Mouse (Mus musculus): ENCODE data around the gene Calcoco2. TPM values are rescaled to one million over a fixed set of nuclear protein-coding genes. Genes with fewer than 3 reads are reported as not detected.

The Calcoco2 gene
- polyA plus RNA-seq, 1 experiment, result not detected

DNA sequence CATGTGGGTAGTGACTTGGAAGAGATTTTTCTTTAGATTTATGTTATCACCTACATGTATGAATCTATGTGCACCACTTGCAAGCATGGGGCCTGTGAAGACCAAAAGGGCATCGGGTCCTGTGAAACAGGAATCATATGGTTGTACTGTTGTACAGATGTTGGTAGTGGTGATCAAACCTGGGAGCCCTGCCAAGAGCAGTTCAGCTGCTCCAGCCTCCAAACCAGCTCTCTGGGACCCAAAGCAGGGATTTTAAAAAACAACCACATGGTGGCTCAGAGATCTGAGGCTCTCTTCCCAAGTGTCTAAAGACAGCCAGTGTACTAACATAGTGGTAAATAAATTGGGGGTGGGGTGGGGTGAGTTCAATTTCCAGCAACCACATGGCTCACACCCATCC is 3.4 kb downstream of the Calcoco2 start:
- WGBS, result 50% methylated on average over 1 of the region's 1 CpGs
- DNase-seq, result no peak
- H3K4me1 ChIP-seq (ENCODE audit: control insufficient read depth, insufficient read depth, low read length), result no peaks in the 10 kb centered on the region
- no peak overlapping the region for H3K4me3 ChIP-seq (replicated peaks; ENCODE audit: insufficient read depth, low read depth, low read length)
- no peaks in the 10 kb centered on the region; the same call in 1 of the 2 replicates for H3K27me3 ChIP-seq (ENCODE audit: control insufficient read depth, insufficient read depth, low read length)
- TF ChIP-seq POLR2A (IDR thresholded peaks at IDR 0.05; ENCODE audit: borderline replicate concordance, insufficient read depth, low read length), result no peak
- no peak for TF ChIP-seq CTCF (IDR thresholded peaks at IDR 0.05; ENCODE audit: borderline replicate concordance, insufficient read depth, low read depth, low read length)
- no peak overlapping the region for H3K27ac ChIP-seq (ENCODE audit: insufficient read depth, low read length)

DNA sequence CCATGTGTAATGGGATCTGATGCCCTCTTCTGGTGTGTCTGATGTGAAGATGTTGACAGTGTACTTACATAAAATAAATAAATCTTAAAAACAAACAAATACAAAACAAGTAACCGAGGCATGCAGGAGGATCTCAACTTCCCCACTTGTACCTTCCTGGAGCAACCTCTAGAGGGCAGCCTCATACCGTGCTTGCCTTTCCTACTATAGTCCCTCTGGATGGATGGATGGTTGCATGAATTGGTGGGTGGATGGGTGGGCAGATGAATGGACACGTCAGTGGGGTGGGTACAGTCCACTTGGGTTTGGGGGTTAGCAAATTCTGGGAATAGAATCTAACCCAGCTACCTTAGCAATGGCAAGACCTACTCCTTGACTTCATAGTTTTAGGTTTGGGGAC is 18.4 kb downstream of the Calcoco2 start:
- H3K27ac ChIP-seq (ENCODE audit: insufficient read depth, low read length), result no peak overlapping the region
- TF ChIP-seq POLR2A (IDR thresholded peaks at IDR 0.05; ENCODE audit: borderline replicate concordance, insufficient read depth, low read length) (no peak), CTCF (IDR thresholded peaks at IDR 0.05; ENCODE audit: borderline replicate concordance, insufficient read depth, low read depth, low read length) (peak; percentile 87)
- WGBS, result 12% methylated on average over 3 of the region's 3 CpGs
- peak; percentile 23 to 37 for DNase-seq
- H3K4me3 ChIP-seq (replicated peaks; ENCODE audit: insufficient read depth, low read depth, low read length), result no peak overlapping the region
- no peaks in the 10 kb centered on the region for H3K4me1 ChIP-seq (ENCODE audit: control insufficient read depth, insufficient read depth, low read length)
- H3K27me3 ChIP-seq (ENCODE audit: control insufficient read depth, insufficient read depth, low read length), result no peaks in the 10 kb centered on the region; the same call in 1 of the 2 replicates

DNA sequence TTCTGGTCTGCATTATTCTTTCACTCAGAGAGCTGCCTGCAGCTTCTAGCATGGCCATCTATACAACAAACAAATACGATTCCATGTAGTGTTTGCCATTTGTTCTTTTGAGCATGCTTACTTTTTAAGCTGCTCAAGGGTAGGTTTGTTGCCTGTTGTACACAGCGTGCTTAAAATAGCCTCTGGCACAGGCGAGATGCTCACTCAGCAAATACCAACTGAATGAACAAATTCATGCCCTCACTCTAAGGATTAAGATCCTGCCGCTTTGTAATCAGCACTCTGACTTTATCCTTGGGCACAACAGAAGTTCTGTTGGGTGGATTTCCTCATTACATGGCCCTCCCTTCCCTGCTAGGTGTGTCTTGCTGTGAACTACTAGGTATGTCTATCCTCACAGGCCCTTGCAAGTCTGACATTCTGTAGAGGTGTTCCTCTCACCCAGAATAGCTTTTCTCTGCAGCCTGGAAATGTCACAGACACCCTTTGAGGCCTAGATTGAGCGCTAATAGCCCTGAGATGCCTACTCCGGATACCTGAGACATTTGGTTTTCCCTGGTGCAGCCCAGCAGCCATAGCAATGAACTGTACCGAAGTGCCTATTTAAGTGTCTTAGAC is 19.0 kb downstream of the Calcoco2 start:
- no peak for DNase-seq
- Histone ChIP-seq H3K27me3 (ENCODE audit: control insufficient read depth, insufficient read depth, low read length) (no peaks in the 10 kb centered on the region; the same call in 1 of the 2 replicates), H3K4me1 (ENCODE audit: control insufficient read depth, insufficient read depth, low read length) (no peaks in the 10 kb centered on the region), H3K27ac (ENCODE audit: insufficient read depth, low read length) (no peak overlapping the region), H3K4me3 (replicated peaks; ENCODE audit: insufficient read depth, low read depth, low read length) (no peak overlapping the region)
- TF ChIP-seq POLR2A (IDR thresholded peaks at IDR 0.05; ENCODE audit: borderline replicate concordance, insufficient read depth, low read length) (no peak), CTCF (IDR thresholded peaks at IDR 0.05; ENCODE audit: borderline replicate concordance, insufficient read depth, low read depth, low read length) (no peak)
- 44% methylated on average over 7 of the region's 7 CpGs for WGBS

DNA sequence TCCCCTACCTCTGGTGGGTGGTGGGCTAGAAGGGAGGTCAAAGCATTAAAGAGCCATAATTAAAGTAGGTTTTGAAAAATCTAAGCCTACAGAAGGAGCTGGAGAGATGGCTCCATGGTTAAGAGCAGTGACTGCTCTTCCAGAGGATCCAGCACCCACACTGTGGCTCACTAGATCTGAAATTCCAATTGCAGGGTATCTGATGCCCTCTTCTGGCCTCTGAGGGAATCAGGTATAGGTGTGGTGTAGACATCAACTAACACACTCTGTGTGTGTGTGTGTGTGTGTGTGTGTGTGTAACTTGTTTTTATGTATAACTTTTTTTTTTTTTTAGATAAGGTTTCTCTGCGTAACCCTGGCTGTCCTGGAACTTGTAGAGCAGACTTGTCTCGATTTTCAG is 20.7 kb downstream of the Calcoco2 start:
- Histone ChIP-seq H3K4me1 (ENCODE audit: control insufficient read depth, insufficient read depth, low read length) (no peaks in the 10 kb centered on the region), H3K4me3 (replicated peaks; ENCODE audit: insufficient read depth, low read depth, low read length) (no peak overlapping the region), H3K27me3 (ENCODE audit: control insufficient read depth, insufficient read depth, low read length) (no peaks in the 10 kb centered on the region; the same call in 1 of the 2 replicates), H3K27ac (ENCODE audit: insufficient read depth, low read length) (no peak overlapping the region)
- WGBS, result 74% methylated on average over 2 of the region's 2 CpGs
- TF ChIP-seq CTCF (IDR thresholded peaks at IDR 0.05; ENCODE audit: borderline replicate concordance, insufficient read depth, low read depth, low read length) (peak; percentile 19; the same call in 1 of the 2 replicates), POLR2A (IDR thresholded peaks at IDR 0.05; ENCODE audit: borderline replicate concordance, insufficient read depth, low read length) (no peak)
- DNase-seq, result no peak

DNA sequence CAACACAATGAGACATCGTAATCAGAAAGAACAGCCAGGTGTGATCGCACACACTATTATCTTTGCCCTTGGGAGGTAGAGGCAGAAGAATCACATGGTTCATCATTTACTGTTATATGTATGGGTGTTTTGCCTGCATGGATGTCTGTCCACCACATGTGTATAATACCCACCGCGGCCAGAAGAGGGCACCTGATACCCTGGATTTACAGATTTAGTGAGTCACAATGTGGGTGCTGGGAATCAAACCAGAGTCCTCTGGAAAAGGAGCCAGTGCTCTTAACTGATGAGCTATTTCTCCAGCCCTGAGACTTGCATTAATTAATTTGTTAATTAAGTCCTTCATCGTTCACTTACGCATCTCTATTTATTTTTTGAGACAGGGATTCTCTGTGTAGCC is 23.8 kb downstream of the Calcoco2 start:
- Histone ChIP-seq H3K4me3 (replicated peaks; ENCODE audit: insufficient read depth, low read depth, low read length) (no peak overlapping the region), H3K4me1 (ENCODE audit: control insufficient read depth, insufficient read depth, low read length) (no peaks in the 10 kb centered on the region), H3K27me3 (ENCODE audit: control insufficient read depth, insufficient read depth, low read length) (no peaks in the 10 kb centered on the region; the same call in 1 of the 2 replicates), H3K27ac (ENCODE audit: insufficient read depth, low read length) (no peak overlapping the region)
- WGBS, result 92% methylated on average over 6 of the region's 6 CpGs
- TF ChIP-seq POLR2A (IDR thresholded peaks at IDR 0.05; ENCODE audit: borderline replicate concordance, insufficient read depth, low read length), result no peak
- no peak for TF ChIP-seq CTCF (IDR thresholded peaks at IDR 0.05; ENCODE audit: borderline replicate concordance, insufficient read depth, low read depth, low read length)
- no peak for DNase-seq

DNA sequence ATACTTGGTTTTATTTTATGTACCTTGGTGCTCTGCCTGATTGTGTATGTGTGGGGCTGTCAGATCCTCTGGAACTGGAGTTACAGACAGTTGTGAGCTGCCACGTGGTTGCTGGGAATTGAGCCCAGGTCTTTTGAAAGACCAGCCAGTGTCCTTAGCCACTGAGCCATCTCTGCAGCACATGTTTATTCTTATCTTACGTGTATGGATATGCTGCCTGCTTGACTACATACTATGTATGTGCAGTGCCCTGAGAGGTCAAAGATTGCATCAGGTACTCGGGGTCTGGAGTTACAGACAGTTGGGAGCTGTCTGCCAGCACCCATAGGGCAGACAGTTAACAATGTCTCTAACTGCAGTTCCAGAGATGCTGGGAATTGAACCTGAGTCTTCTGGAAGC is 29.1 kb downstream of the Calcoco2 start:
- H3K27ac ChIP-seq (ENCODE audit: insufficient read depth, low read length), result no peak overlapping the region
- H3K4me3 ChIP-seq (replicated peaks; ENCODE audit: insufficient read depth, low read depth, low read length), result no peak overlapping the region
- no peaks in the 10 kb centered on the region; the same call in 1 of the 2 replicates for H3K27me3 ChIP-seq (ENCODE audit: control insufficient read depth, insufficient read depth, low read length)
- TF ChIP-seq CTCF (IDR thresholded peaks at IDR 0.05; ENCODE audit: borderline replicate concordance, insufficient read depth, low read depth, low read length) (no peak), POLR2A (IDR thresholded peaks at IDR 0.05; ENCODE audit: borderline replicate concordance, insufficient read depth, low read length) (no peak)
- no peaks in the 10 kb centered on the region for H3K4me1 ChIP-seq (ENCODE audit: control insufficient read depth, insufficient read depth, low read length)
- no peak for DNase-seq
- 52% methylated on average over 3 of the region's 3 CpGs for WGBS

DNA sequence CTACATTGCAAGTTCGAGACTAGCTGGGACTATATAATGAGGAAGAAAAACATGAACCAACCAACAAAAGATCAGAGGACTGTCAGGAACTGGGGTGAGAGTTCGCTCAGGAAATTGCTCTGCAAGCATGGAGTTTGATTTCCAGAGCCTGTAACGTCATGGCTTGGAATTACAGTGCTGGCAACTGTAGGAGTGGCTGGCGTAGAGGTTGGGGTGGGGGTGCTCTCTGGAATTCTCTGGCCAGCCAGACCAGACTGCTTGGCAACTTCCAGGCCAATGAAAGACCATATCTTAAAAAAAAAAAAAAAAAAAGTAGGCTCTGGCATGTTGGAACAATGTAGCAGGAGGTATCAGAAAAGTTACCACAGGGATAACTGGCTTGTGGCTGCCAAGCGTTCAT is 31.0 kb downstream of the Calcoco2 start:
- Histone ChIP-seq H3K27ac (ENCODE audit: insufficient read depth, low read length) (no peak overlapping the region), H3K4me1 (ENCODE audit: control insufficient read depth, insufficient read depth, low read length) (no peaks in the 10 kb centered on the region), H3K27me3 (ENCODE audit: control insufficient read depth, insufficient read depth, low read length) (no peaks in the 10 kb centered on the region), H3K4me3 (replicated peaks; ENCODE audit: insufficient read depth, low read depth, low read length) (no peak overlapping the region)
- no peak for DNase-seq
- WGBS, result 58% methylated on average over 5 of the region's 5 CpGs
- TF ChIP-seq POLR2A (IDR thresholded peaks at IDR 0.05; ENCODE audit: borderline replicate concordance, insufficient read depth, low read length), result no peak
- TF ChIP-seq CTCF (IDR thresholded peaks at IDR 0.05; ENCODE audit: borderline replicate concordance, insufficient read depth, low read depth, low read length), result no peak

Measured in cerebellum, adult 2 months (tissue).